Mouse (Mus musculus) heart, postnatal 10 days (tissue): ENCODE data around the gene Cd55. TPM values are rescaled to one million over a fixed set of nuclear protein-coding genes. Genes with fewer than 3 reads are reported as not detected.
"Not testable (repeated sequence)": the region's sequence is repeated elsewhere in the genome, so short reads cannot be mapped to it uniquely, and the experiment has no call there.

Source experiments
- DNase-seq, 2 experiments: peaks; one replicate each; pipeline ENCODE4 v3.0.0; 2021
- intact Hi-C: fragments of 180-260 bp; cut with DNase I; formaldehyde crosslinking; loops from one replicate; pipeline ENCODE4 v1.15.1; 2025
- total RNA-seq, 2 experiments: library from RNA; stranded (reverse); gene quantifications; 2 replicates each; pipeline ENCODE4 v1.2.3; 2021

Gene Cd55
- 10 to 100 TPM; 13.7 to 16.5 TPM for total RNA-seq

GRCm38 (mm10) chr1:130462084-130462861, at the start of gene Cd55:
Gene Cd55 (minus strand): TSS chr1:130462744.
- intact Hi-C loops, result loop anchor here (2.0 kb wide), 1 partner anchor 51 kb away; no protein-coding TSS in a partner anchor
- DNase-seq, result peak; percentile 91

- peak; percentile 60 to 64 for DNase-seq
- intact Hi-C loops, result loop anchor here (2.0 kb wide), 1 partner anchor 49 kb away; the partner anchor contains the start of gene Cd55
These were observed 49.4 kb upstream of the Cd55 start for GRCm38 (mm10) chr1:130511823-130512370.

DNA sequence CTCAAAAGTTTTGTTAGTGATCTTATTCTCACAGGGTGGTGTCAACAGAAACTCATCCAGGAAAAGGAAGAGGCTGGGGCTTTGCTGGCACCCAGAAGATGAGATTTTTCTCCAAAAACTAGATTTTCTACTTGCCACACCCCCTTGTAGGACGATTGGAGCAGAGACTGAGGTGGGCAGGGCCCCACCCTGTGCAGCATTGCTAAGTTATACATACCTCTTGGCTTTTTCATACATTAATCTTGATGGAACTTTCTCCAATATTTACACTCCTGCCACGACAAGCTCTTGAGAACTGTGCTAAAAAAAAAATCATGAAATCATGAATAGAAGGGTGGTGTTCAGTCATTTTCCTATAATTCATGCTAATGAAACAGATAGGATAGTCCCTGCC, 46.4 kb upstream of the Cd55 start:
- intact Hi-C loops, result no loop called here
- no peak for DNase-seq

DNA sequence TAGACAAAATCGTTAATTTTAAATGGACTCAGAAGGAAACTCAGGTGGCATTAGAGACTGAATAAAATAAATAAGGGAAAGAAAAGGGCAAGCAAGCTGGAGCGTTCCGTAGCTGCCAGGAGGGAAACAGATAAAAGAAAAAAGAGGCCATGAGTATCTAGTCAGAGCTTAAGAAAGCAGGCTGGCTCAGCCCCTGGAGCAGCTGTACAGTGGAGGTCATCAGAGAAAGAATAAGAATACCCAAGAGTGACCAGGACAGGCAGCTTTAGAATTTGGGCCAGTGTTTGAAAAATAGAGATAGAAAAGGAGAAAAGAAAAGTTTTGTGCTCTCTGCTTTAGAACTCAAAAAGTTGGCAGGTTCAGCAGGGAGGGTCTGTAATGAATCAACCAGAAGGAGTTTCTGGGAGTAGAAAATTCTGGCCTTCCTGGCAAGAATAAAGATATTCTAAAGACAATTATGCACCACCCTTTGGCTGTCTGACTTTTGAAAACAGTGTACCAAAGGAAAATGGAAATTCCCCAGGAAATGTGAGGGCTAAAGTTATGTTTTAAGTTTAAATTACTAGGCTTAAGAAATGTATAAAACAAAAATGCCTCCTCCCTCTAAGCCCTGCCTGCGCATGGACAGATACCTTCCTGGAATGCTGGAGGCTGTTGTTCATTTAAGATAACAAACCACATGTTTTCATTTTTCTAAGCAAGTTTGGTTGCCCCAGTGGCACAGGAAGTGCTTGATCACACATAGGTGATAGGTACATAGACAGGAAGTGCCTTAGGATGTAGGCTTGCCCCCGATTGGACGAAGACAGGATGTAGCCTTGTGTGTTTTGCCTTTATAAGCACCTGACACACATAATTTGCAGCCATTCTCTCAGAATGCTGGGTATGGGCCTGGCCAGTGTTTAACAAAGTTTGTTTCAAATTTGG, 45.7 kb upstream of the Cd55 start:
- peak; percentile 27 to 29 for DNase-seq

DNA sequence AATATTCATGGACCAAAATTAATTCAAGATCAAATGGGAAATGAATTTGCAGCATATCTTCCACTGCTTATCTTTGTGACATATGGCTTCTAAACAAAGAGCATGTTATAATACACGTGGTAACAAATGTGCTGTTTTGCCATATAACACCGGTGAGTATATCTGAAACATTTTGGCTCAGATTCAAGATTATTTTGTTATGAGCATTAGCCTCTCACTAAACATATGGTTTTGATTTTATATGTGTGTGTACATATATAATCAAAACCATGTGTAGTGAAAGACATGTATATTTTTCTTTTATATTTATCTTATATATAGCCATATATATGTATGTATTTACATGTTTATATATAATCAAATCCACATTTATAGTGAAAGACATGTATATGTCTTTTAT, 44.9 kb upstream of the Cd55 start:
- no peak for DNase-seq
- intact Hi-C loops, result no loop called here

More for the DNA sequence above, 45.7 kb upstream of the Cd55 start:
- intact Hi-C loops, result no loop called here

- DNase-seq, result no peak
- intact Hi-C loops, result no loop called here
These were observed 37.4 kb upstream of the Cd55 start for GRCm38 (mm10) chr1:130499962-130500361.

DNA sequence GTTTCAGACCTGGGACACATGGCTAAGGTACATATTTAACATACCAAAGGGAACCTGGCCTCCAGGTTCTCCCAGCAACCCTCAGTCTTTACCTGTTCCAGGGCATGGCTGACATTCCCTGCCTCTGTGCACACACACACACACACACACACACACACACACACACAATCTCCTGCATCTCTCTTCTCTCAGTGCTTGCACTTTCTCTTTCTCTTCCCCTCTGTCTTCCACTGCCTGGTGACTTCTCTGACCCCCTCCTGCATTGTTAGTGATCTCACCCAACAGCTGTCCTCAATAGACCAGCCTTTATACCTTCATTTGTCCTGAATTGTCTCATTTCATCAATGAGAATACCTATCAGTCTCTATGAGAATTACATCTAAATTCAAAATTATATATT, 35.8 kb upstream of the Cd55 start:
- intact Hi-C loops, result no loop called here
- DNase-seq, result no peak

DNA sequence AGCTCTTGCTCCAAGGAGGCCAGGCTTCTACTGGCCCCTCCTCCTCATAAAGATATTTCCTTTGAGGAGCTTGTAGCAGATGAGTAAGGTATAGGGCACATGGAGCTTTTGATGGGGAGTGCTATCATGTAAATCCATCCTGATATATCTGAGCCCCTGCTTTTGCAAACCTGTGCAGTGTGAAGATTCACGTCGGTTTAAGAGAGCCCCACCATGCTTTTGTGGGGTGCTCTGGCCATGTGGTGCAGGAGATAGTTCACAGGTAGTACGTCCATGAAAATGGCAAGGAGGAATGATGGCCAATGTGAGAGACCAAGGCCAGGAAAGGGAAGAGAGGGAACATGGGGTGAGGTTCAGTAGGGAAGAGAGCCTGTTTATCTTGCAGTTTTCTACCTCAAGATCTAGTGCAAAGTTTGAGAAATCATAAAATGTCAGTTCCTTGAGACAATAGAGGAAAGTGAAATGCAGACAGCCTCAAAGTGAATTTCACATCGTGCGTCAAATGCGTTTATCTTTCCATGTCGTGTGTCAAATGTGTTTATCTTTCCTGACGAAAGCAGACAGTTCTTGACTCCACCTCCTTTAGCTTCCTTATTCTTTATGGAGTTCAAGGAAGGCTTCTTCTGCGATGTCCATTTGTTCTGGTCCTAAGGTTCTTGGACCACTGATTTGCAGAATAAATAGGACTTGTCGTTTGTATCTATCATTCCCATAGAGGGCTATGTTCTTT, 24.4 kb upstream of the Cd55 start:
- no peak for DNase-seq
- intact Hi-C loops, result no loop called here

DNA sequence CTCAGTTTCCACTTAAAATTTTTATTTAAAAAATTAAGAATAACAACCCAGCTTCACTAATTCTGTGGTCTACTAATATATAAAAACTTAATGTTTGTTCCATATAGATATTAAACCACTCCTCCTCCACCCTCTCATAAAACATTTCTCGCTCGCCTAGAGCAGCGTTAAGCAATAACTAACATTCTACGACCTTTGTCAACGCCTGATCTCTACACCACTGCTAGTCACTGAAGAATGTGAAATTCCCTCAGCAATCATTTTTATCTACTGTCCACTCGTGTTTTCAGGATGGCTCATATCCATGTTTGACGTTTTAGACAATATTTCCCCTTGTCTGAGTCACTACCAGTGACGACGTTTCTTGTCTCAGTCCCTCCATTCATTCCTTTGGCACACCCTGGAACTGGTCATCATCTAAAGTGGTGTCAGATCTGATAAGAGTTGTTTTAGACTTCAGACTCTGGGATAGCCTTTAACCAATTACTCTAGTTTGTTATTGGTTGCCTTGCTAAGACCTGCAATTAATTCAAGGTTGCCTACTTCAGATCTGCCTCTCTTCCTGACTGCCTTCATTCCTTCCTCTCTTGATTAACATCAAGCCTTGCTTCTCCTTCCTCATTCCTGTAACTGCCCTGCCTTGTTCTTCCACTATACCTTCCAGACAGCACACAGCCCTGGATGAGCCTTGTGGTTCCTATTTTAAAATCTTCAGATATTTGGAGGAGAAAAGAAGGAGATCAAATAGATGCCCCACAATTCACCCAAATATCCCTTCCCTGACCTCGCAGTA, 23.5 kb upstream of the Cd55 start:
- intact Hi-C loops, result no loop called here
- DNase-seq, result no peak

DNA sequence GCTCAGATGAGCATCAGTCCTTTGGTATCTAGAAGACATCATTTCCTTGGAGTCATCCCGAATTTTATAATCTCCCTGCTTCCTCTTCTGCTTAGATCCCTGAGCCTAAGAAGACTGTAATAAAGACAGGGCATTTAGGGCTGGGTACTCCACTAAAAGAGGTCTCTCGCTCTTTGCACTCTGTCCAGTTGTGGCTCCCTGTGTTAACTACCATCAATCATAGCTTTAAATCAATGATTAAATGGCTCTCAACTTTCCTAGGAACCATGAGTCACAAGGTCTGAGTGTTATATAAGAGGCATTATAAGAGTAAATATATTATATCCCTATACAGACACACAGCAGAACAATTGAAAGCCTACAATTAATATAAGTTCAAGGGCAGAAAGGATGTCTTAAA, 22.8 kb upstream of the Cd55 start:
- no peak for DNase-seq
- intact Hi-C loops, result no loop called here

DNA sequence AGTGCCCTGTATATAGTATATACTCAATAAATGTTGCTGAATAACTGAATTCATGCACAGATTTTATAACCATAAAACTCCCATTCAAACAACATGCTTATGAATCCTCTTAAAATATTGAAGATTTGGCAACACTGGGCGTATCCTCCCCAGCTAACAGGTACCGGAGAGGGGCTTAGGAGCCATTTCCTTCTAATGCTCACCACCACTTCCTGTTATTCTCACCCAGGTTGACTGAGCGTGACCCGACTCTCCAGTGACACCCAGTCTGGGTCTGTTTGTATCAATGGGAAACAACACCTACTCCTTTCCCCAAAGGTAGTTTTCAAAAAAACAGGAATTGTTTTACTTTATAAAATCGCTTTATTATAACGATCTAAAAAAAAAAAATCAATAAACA, 12.4 kb upstream of the Cd55 start:
- intact Hi-C loops, result no loop called here
- no peak for DNase-seq

- intact Hi-C loops, result no loop called here
- DNase-seq, result peak in 1 of 2 experiments; percentile 12
These were observed 11.7 kb upstream of the Cd55 start for GRCm38 (mm10) chr1:130474226-130474625.

- intact Hi-C loops, result no loop called here
These were observed 7.5 kb upstream of the Cd55 start for GRCm38 (mm10) chr1:130470074-130470473.

GRCm38 (mm10) chr1:130467453-130467852, 4.9 kb upstream of the Cd55 start:
- intact Hi-C loops, result no loop called here
- DNase-seq, result peak in 1 of 2 experiments; percentile 2

More at GRCm38 (mm10) chr1:130470074-130470473, 7.5 kb upstream of the Cd55 start:
- no peak for DNase-seq

GRCm38 (mm10) chr1:130464173-130464572, 1.6 kb upstream of the Cd55 start:
- no peak for DNase-seq
- intact Hi-C loops, result no loop called here

- intact Hi-C loops, result loop anchor here (2.0 kb wide), 1 partner anchor 50 kb away; no protein-coding TSS in a partner anchor
- DNase-seq, result no peak
These were observed 323 bp upstream of the Cd55 start for GRCm38 (mm10) chr1:130462867-130463266.

- DNase-seq, result no peak
- intact Hi-C loops, result no loop called here
These were observed 7.4 kb downstream of the Cd55 start for GRCm38 (mm10) chr1:130455111-130455510.

- DNase-seq, intact Hi-C loops: not testable (repeated sequence)
These were observed 19.6 kb downstream of the Cd55 start for GRCm38 (mm10) chr1:130442930-130443329.

DNA sequence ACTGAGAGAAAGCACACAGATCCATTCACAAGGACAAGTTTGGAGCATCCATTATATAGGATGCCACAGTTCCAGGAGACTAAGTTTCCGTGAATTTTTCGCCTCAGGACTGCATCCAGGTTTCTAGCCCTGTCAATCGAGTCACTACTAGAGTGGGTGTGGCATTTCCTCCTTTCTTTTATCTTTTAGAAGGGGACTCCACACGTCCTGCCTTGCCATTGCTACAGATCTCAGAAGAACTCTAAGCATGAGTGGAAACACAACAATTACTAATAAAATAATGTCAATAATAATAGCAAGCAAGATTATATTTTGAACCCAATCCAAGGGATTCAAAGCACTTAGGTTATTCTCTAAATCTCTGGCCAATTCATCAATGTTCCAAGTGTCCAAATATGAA, 31.6 kb downstream of the Cd55 start:
- DNase-seq, result no peak
- intact Hi-C loops, result no loop called here

DNA sequence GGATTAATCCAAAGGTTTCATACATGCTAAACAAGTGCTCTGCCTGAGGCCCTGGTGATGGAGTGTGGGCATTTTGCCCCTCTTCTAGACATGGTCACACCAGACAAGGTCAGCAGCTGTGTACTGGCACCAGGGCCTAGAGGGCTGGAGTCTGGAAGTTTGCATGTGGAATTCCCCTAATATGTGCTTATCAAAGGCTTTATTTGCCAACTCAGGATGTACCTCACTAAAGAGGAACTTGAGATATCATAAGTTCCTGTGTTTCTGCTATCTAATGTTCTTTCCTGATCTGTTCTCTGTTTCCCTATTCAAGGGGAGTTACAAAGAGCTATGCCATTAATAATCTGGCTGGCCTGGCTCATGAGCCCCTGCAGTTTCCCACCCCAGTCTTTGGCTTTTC, 33.9 kb downstream of the Cd55 start:
- DNase-seq, result peak in 1 of 2 experiments; percentile 3
- intact Hi-C loops, result not testable (repeated sequence)
